Mouse (Mus musculus): ENCODE data around the gene Tas2r135.

The Tas2r135 gene

DNA sequence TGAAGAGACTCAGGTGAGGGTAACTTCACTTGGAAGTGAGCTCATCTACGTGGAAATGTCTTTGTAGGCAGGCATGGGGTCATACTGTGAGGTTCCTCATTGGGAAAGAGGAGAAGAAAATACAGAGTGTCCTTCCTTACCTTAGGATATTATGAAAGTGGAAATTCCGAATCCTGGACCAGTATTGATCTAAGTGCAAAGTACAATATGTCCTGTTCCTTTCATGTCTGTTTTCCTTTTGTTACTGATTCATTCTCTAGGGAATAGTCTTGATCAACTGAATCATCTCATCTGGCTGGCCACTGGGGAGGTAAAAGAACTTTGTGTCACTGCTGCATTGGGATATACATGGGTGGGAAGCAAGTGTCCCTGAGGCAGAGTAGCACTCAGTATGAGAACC, 30.3 kb downstream of the Tas2r135 start:
- DNase-seq = no peak

DNA sequence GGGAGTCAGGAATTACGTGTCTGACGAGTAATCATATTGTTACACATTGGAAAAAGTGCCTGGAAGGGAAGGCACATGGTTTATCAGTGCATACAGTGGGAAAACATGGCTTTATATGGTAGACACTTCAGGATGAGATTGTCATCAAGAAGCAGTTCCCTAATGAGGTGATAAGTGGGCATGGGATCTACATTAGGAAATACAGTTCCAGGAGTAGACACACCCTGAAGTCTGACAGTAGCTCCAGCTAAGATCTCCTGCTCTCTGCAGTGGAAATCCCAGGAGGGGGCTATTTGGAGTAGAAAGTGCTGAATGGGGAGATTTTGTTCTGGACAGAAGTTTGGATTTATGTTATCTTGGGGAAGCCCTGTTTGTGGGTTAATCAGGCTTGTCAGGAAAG, 36.2 kb downstream of the Tas2r135 start:
- DNase-seq = no peak

DNA sequence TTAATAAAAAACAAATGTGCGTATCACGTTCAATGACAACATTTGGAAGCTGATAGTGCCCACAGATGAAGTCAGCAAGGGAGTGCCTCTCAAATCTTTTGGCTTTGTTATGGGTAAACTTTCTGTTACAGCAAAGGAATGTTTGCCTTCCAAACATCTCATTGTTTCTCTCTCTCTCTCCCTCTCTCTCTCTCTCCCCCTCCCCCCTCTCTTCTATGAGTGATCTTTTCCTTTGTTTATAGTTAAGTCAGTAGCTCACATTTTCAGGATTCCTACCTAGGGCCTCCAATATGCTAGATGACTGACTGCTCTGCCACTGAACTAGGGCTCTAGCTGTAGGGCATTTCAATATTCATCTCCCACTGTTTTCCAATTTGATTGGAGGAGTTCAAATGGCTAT, 39.3 kb downstream of the Tas2r135 start:
- DNase-seq = no peak

DNA sequence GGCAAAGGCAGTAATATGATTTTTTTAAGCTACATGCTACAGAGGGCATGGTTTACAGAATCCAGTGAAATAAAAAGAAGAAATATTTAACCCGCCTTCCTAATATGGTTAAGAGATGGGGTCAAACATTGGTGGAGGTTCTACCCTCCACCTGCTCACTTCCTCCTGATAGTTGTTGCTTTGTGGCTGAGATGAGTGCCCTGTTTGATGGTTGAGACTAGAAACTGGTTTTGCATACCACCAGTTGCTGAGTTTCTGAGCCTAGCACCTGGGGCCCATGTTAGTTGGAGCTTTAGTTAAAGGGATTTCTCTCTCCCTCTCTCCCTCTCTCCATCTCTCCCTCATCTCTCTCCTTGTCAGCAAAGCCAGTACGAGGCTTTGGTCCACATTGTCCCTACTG, 42.1 kb downstream of the Tas2r135 start:
- DNase-seq = no peak
